Mouse (Mus musculus): ENCODE results near the gene Ubac1. TPM values are rescaled to one million over a fixed set of nuclear protein-coding genes. Genes with fewer than 3 reads are reported as not detected.

Gene Ubac1
- polyA plus RNA-seq (2012; rRNA removed) = 91.3 and 92.9 TPM in 2 replicates

DNA sequence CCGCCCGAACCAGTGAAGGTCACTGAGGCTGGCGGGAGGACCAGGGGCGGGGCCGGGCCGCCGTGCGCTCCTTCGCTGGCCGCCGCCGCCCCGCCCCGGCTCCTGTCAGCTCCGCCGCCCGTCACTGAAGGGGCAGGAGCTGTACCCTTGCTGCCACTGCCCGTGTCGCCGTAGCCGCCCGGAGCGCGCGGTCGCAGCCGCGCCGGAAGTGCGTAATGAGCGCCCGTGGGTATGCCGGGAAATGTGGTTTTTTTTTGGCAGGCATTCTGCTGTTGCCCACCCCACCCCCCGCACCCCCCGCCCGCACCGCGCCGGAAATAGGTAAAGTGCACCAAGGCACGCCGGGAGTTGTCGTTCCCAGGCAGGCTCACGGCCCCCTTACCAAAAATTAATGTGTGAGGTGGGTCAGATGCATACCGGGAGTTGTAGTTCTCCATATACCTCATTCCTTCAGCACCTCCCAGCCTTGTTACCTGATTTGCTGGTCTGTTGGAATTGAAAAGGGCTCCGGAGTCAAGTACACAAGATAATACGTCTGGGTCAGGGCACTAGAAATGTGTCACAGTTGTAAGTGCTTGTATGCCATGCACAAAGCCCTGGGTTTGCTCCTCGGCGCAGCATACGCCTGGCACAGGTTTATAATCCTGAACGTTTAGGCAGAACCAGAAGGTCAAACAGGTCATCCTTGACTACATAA, at the start of gene Ubac1:
Gene Ubac1 (minus strand): TSS at position 187 of the 697 bp plus-strand sequence.

GRCm38 (mm10) chr2:25983159-25983907, 38.2 kb downstream of the Ubac1 start, which contains the start of gene Camsap1:
Gene Camsap1, minus strand, starts transcription at chr2:25983282.

Other genes starting within 250 kb of the Ubac1 start
- gene Lcn11, start 244.7 kb downstream of the Ubac1 start, polyA plus RNA-seq (2012; rRNA removed) = not detected in 2 replicates
- not detected in 2 replicates for gene Gm13539, start 239.5 kb downstream of the Ubac1 start, polyA plus RNA-seq (2012; rRNA removed)
- not detected in 2 replicates for gene Glt6d1, start 205.9 kb downstream of the Ubac1 start, polyA plus RNA-seq (2012; rRNA removed)
- not detected in 2 replicates for gene Lcn9, start 198.6 kb downstream of the Ubac1 start, polyA plus RNA-seq (2012; rRNA removed)
- not detected in 2 replicates for gene Sohlh1, start 174.5 kb downstream of the Ubac1 start, polyA plus RNA-seq (2012; rRNA removed)
- gene Kcnt1, start 158.0 kb downstream of the Ubac1 start, polyA plus RNA-seq (2012; rRNA removed) = 50.7 and 54.5 TPM in 2 replicates
- 47.5 and 49.6 TPM in 2 replicates for gene Camsap1, start 38.5 kb downstream of the Ubac1 start, polyA plus RNA-seq (2012; rRNA removed)
- gene Nacc2, start 101.5 kb upstream of the Ubac1 start, polyA plus RNA-seq (2012; rRNA removed) = 8.8 and 9.2 TPM in 2 replicates
- 1.4 and 3.3 TPM in 2 replicates for gene Lhx3, start 186.5 kb upstream of the Ubac1 start, polyA plus RNA-seq (2012; rRNA removed)
- gene Qsox2, start 215.8 kb upstream of the Ubac1 start, polyA plus RNA-seq (2012; rRNA removed) = 17.5 and 19.1 TPM in 2 replicates

Data from central nervous system, embryonic 14 days (tissue).